Mouse (Mus musculus): Measurements from ENCODE around the gene Chic2. TPM values are rescaled to one million over a fixed set of nuclear protein-coding genes. Genes with fewer than 3 reads are reported as not detected.

Chic2 gene
- polyA plus RNA-seq, 1 experiment from 2014 or later, result 17.9 TPM

- DNase-seq (no peak), ATAC-seq (ENCODE audit: low read depth) (peak; percentile 60)
- Histone ChIP-seq H3K27me3 (no peaks in the 10 kb centered on the region), H3K9me3 (replicated peaks) (no peaks in the 10 kb centered on the region), H3K36me3 (no peaks in the 10 kb centered on the region), H3K9ac (no peak overlapping the region), H3K4me2 (no peak overlapping the region), H3K27ac (no peak overlapping the region), H3K4me1 (replicated peaks) (peaks cover 12% of the 10 kb centered on the region), H3K4me3 (replicated peaks) (no peak overlapping the region)
- 74% methylated on average over 22 of the region's 22 CpGs for WGBS (ENCODE audit: insufficient replicate concordance)
Observed at GRCm38 (mm10) chr5:74974061-74974581, 70.5 kb downstream of the Chic2 start.

DNA sequence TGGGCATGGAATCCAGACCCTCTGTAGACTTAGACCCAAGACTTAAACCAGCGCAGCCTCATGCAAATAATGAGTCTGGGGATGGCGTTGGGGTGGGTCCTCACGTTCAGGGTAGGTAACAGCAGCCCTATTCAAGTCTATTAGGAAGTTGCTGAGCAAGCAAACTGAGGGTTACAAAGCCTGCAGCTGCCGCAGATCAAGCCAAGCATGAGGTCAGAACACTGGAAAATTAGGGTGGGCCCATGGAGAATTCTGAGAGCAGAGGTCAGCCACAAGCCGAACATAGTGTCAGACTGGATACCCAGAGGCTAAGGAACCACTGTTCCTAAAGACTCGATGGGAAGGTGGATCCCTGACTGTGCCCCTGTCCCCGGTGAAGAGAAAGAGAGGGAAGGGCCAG, 73.2 kb downstream of the Chic2 start:
- Histone ChIP-seq H3K27me3 (no peaks in the 10 kb centered on the region), H3K4me3 (replicated peaks) (no peak overlapping the region), H3K4me1 (replicated peaks) (peaks cover 12% of the 10 kb centered on the region), H3K4me2 (no peak overlapping the region), H3K27ac (no peak overlapping the region), H3K9ac (no peak overlapping the region), H3K9me3 (replicated peaks) (no peaks in the 10 kb centered on the region), H3K36me3 (no peaks in the 10 kb centered on the region)
- no peak for ATAC-seq (ENCODE audit: low read depth)
- no peak for DNase-seq
- 61% methylated on average over 7 of the region's 7 CpGs for WGBS (ENCODE audit: insufficient replicate concordance)

- 82% methylated on average over 6 of the region's 6 CpGs for WGBS (ENCODE audit: insufficient replicate concordance)
- Histone ChIP-seq H3K4me2 (no peak overlapping the region), H3K27me3 (no peaks in the 10 kb centered on the region), H3K4me1 (replicated peaks) (peaks cover 4% of the 10 kb centered on the region; the same call in 1 of the 2 replicates), H3K9me3 (replicated peaks) (no peaks in the 10 kb centered on the region), H3K9ac (no peak overlapping the region), H3K27ac (no peak overlapping the region), H3K36me3 (no peaks in the 10 kb centered on the region), H3K4me3 (replicated peaks) (no peak overlapping the region)
- ATAC-seq (ENCODE audit: low read depth), result no peak
- DNase-seq, result no peak
Observed at GRCm38 (mm10) chr5:74969341-74969740, 75.2 kb downstream of the Chic2 start.

DNA sequence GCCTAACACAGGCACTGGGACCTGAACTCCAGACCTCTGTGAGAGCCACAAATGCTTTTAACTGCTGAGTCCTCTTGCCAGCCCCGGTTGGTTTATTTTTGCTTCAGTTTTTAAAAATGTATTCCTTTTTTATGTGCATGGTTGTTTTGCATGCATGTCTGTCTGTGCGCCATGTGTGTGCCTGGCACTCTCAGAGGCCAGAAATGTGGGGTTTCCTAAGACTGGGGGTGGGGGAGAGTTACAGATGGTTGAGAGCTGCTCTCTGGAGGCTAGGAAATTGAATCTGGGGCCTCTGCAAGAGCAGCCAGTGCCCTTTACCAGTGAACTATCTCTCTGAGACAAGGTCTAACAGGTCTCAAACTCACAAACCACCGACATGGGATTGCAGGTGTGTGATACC, 76.7 kb downstream of the Chic2 start:
- Histone ChIP-seq H3K4me1 (replicated peaks) (no peaks in the 10 kb centered on the region), H3K36me3 (no peaks in the 10 kb centered on the region), H3K27me3 (no peaks in the 10 kb centered on the region), H3K4me3 (replicated peaks) (no peak overlapping the region), H3K4me2 (no peak overlapping the region), H3K9ac (no peak overlapping the region), H3K9me3 (replicated peaks) (no peaks in the 10 kb centered on the region), H3K27ac (no peak overlapping the region)
- ATAC-seq (ENCODE audit: low read depth) (no peak), DNase-seq (no peak)
- WGBS (ENCODE audit: insufficient replicate concordance), result 72% methylated on average over 3 of the region's 3 CpGs

- WGBS (ENCODE audit: insufficient replicate concordance), result 66% methylated on average over 10 of the region's 10 CpGs
- no peaks in the 10 kb centered on the region for H3K36me3 ChIP-seq
- no peak overlapping the region for H3K4me2 ChIP-seq
- H3K4me1 ChIP-seq (replicated peaks), result no peaks in the 10 kb centered on the region
- no peaks in the 10 kb centered on the region for H3K9me3 ChIP-seq (replicated peaks)
- ATAC-seq (ENCODE audit: low read depth), result no peak
- H3K27me3 ChIP-seq, result no peaks in the 10 kb centered on the region
- H3K27ac ChIP-seq, result no peak overlapping the region
- DNase-seq, result no peak
- no peak overlapping the region for H3K4me3 ChIP-seq (replicated peaks)
- H3K9ac ChIP-seq, result no peak overlapping the region
Observed at GRCm38 (mm10) chr5:74966891-74967290, 77.7 kb downstream of the Chic2 start.

DNA sequence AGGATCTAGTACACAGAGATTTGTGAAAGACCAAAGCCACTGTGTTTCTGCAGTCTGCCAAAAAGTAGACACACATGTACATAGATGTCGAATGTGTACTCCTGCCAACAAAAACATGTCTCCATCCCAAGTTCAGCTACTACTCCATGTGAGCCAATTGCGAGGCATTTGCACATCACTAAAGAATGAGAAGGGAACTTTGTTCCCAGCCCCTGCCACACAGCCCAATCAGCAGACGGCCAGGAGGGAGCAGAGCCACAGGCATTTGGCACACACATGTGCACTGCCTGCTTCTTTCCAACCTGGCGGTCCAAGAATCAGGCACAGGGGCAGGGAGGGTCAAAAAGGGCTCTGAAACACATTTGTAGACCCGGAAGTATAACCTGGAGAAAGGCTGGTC, 81.8 kb downstream of the Chic2 start:
- no peak for ATAC-seq (ENCODE audit: low read depth)
- Histone ChIP-seq H3K27me3 (no peaks in the 10 kb centered on the region), H3K9me3 (replicated peaks) (no peaks in the 10 kb centered on the region), H3K36me3 (no peaks in the 10 kb centered on the region), H3K9ac (no peak overlapping the region), H3K4me3 (replicated peaks) (no peak overlapping the region), H3K27ac (no peak overlapping the region), H3K4me1 (replicated peaks) (no peaks in the 10 kb centered on the region), H3K4me2 (no peak overlapping the region)
- WGBS (ENCODE audit: insufficient replicate concordance), result 58% methylated on average over 5 of the region's 5 CpGs
- DNase-seq, result no peak

GRCm38 (mm10) chr5:74960840-74961543, 83.6 kb downstream of the Chic2 start:
- 28% methylated on average over 14 of the region's 14 CpGs for whole genome bisulfite sequencing (ENCODE audit: insufficient replicate concordance)
- Histone ChIP-seq H3K4me1 (replicated peaks) (no peaks in the 10 kb centered on the region), H3K9me3 (replicated peaks) (no peaks in the 10 kb centered on the region), H3K36me3 (no peaks in the 10 kb centered on the region), H3K4me3 (replicated peaks) (no peak overlapping the region), H3K4me2 (no peak overlapping the region), H3K27ac (no peak overlapping the region), H3K9ac (no peak overlapping the region), H3K27me3 (0 out of 2 replicates have a peak, but pooled peaks cover 3% of the 10 kb centered on the region)
- ATAC-seq (ENCODE audit: low read depth) (no peak), DNase-seq (no peak)

GRCm38 (mm10) chr5:74960306-74960705, 84.3 kb downstream of the Chic2 start:
- DNase-seq (no peak), ATAC-seq (ENCODE audit: low read depth) (no peak)
- Histone ChIP-seq H3K9ac (no peak overlapping the region), H3K9me3 (replicated peaks) (no peaks in the 10 kb centered on the region), H3K4me1 (replicated peaks) (no peaks in the 10 kb centered on the region), H3K27ac (no peak overlapping the region), H3K36me3 (no peaks in the 10 kb centered on the region), H3K4me2 (no peak overlapping the region), H3K4me3 (replicated peaks) (no peak overlapping the region), H3K27me3 (0 out of 2 replicates have a peak, but pooled peaks cover 4% of the 10 kb centered on the region)
- 44% methylated on average over 9 of the region's 9 CpGs for whole genome bisulfite sequencing (ENCODE audit: insufficient replicate concordance)

- Histone ChIP-seq H3K4me3 (replicated peaks) (no peak overlapping the region), H3K4me1 (replicated peaks) (no peaks in the 10 kb centered on the region), H3K27me3 (0 out of 2 replicates have a peak, but pooled peaks cover 4% of the 10 kb centered on the region), H3K4me2 (no peak overlapping the region), H3K27ac (no peak overlapping the region), H3K36me3 (no peaks in the 10 kb centered on the region), H3K9ac (no peak overlapping the region), H3K9me3 (replicated peaks) (no peaks in the 10 kb centered on the region)
- ATAC-seq (ENCODE audit: low read depth) (no peak), DNase-seq (no peak)
- 20% methylated on average over 10 of the region's 10 CpGs for WGBS (ENCODE audit: insufficient replicate concordance)
Observed at GRCm38 (mm10) chr5:74957293-74958076, 87.1 kb downstream of the Chic2 start.

DNA sequence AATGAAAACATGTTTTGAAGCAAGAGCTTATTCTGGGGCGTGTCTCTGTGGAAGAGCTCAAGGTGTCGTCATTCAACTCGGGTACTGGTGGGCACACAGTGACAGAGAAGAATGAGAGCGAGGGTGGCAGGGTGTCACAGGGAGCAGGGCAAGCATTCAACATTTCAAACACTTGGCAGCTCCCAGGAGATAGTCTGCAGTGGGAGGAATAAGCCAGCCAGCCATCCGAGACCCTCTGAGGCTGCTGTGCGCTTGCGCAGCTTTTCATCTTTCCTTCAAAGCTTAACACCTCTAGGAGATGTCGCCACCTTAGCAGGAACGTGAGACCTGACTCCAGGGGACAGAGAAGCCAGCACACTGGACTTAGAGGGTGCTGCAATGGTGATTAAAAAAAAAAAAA, 88.2 kb downstream of the Chic2 start:
- no peak for DNase-seq
- no peak overlapping the region for H3K27ac ChIP-seq
- no peak overlapping the region for H3K4me2 ChIP-seq
- no peaks in the 10 kb centered on the region for H3K4me1 ChIP-seq (replicated peaks)
- no peaks in the 10 kb centered on the region for H3K36me3 ChIP-seq
- no peak overlapping the region for H3K9ac ChIP-seq
- ATAC-seq (ENCODE audit: low read depth), result no peak
- 0 out of 2 replicates have a peak, but pooled peaks cover 4% of the 10 kb centered on the region for H3K27me3 ChIP-seq
- H3K4me3 ChIP-seq (replicated peaks), result no peak overlapping the region
- no peaks in the 10 kb centered on the region for H3K9me3 ChIP-seq (replicated peaks)
- WGBS (ENCODE audit: insufficient replicate concordance), result 44% methylated on average over 9 of the region's 9 CpGs

DNA sequence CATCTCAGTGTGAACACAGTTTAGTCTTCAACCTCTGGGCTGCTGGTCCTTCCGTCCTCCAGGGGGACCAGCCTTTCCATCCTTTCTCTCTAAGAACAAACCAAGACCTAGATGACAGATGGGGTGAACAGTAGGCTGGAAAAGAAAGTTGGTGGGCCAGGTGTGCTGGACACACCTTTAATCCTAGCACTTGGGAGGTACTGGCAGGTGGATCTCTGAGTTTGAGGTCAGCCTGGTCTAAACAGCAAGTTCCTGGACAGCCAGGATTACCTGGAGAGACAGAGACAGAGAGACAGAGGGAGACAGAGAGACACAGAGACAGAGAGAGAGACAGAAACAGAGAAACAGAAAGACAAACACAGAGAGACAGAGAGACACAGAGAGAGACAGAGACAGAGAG, 89.0 kb downstream of the Chic2 start:
- Histone ChIP-seq H3K4me2 (no peak overlapping the region), H3K36me3 (no peaks in the 10 kb centered on the region), H3K27me3 (0 out of 2 replicates have a peak, but pooled peaks cover 4% of the 10 kb centered on the region), H3K9ac (no peak overlapping the region), H3K4me3 (replicated peaks) (no peak overlapping the region), H3K27ac (no peak overlapping the region), H3K9me3 (replicated peaks) (no peaks in the 10 kb centered on the region), H3K4me1 (replicated peaks) (no peaks in the 10 kb centered on the region)
- DNase-seq, result no peak
- no peak for ATAC-seq (ENCODE audit: low read depth)
- 79% methylated on average over 1 of the region's 1 CpGs for WGBS (ENCODE audit: insufficient replicate concordance)

Measured in liver, embryonic 13.5 days (tissue).